Mouse (Mus musculus) kidney, embryonic 16.5 days (tissue): ENCODE results near the gene Cd5l. TPM values are rescaled to one million over a fixed set of nuclear protein-coding genes. Genes with fewer than 3 reads are reported as not detected.
"Not testable (repeated sequence)": the region's sequence is repeated elsewhere in the genome, so short reads cannot be mapped to it uniquely, and the experiment has no call there.

Experiments used
- ATAC-seq: fragments of 200-750 bp; cut with Nextera tagmentation; 2 replicates; pipeline ENCODE4 v1.8.0; 2017; ENCODE audit warnings: moderate TSS enrichment; ENCODE audit not compliant: low FRiP score, low TSS enrichment
- H3K27ac ChIP-seq: fragments of 300-500 bp; sonication (generic); 2 replicates; pipeline ENCODE4 v1.5.1; 2014; ENCODE audit warnings: low read length
- H3K27me3 ChIP-seq: fragments of 300-500 bp; sonication (generic); 2 replicates; pipeline ENCODE4 v1.6.1; 2014; ENCODE audit warnings: low read length, control low read depth, mixed read lengths; ENCODE audit not compliant: insufficient read depth
- H3K36me3 ChIP-seq: fragments of 300-500 bp; sonication (generic); 2 replicates; pipeline ENCODE4 v1.6.1; 2014; ENCODE audit warnings: low read length, control low read depth, mixed read lengths; ENCODE audit not compliant: insufficient read depth
- H3K4me1 ChIP-seq: fragments of 300-500 bp; sonication (generic); 2 replicates; pipeline ENCODE4 v1.6.1; 2014; ENCODE audit warnings: low read length, control low read depth, mixed read lengths; ENCODE audit not compliant: insufficient read depth
- H3K4me2 ChIP-seq: fragments of 300-500 bp; sonication (generic); replicated peaks from 2 replicates; pipeline ENCODE4 v1.6.1; 2014; ENCODE audit warnings: low read depth, low read length
- H3K4me3 ChIP-seq: fragments of 300-500 bp; sonication (generic); 2 replicates; pipeline ENCODE4 v1.5.1; 2014; ENCODE audit warnings: mild to moderate bottlenecking, low read length
- H3K9ac ChIP-seq: fragments of 300-500 bp; sonication (generic); replicated peaks from 2 replicates; pipeline ENCODE4 v1.6.1; 2014; ENCODE audit warnings: low read length
- H3K9me3 ChIP-seq: fragments of 300-500 bp; sonication (generic); 2 replicates; pipeline ENCODE4 v1.6.1; 2016; ENCODE audit warnings: low read length, control low read depth
- WGBS: fragments of 180-500 bp; shearing (Covaris S2); extraction: QIAGEN DNeasy Blood & Tissue Kit; methylation state at CpG from one replicate; pipeline ENCODE4 v1.1.7; 2014; 5-methylcytosine and 5-hydroxymethylcytosine counted together
- polyA plus RNA-seq: library from polyadenylated mRNA; unstranded; fragments of >200 nt; fragmentation: Nextera tagmentation; extraction: Ambion mirVana; gene quantifications from 2 replicates; pipeline ENCODE4 v1.2.1, GENCODE M21; 2015

Gene Cd5l
- polyA plus RNA-seq, 1 experiment from 2014 or later, result 0.59 TPM

DNA sequence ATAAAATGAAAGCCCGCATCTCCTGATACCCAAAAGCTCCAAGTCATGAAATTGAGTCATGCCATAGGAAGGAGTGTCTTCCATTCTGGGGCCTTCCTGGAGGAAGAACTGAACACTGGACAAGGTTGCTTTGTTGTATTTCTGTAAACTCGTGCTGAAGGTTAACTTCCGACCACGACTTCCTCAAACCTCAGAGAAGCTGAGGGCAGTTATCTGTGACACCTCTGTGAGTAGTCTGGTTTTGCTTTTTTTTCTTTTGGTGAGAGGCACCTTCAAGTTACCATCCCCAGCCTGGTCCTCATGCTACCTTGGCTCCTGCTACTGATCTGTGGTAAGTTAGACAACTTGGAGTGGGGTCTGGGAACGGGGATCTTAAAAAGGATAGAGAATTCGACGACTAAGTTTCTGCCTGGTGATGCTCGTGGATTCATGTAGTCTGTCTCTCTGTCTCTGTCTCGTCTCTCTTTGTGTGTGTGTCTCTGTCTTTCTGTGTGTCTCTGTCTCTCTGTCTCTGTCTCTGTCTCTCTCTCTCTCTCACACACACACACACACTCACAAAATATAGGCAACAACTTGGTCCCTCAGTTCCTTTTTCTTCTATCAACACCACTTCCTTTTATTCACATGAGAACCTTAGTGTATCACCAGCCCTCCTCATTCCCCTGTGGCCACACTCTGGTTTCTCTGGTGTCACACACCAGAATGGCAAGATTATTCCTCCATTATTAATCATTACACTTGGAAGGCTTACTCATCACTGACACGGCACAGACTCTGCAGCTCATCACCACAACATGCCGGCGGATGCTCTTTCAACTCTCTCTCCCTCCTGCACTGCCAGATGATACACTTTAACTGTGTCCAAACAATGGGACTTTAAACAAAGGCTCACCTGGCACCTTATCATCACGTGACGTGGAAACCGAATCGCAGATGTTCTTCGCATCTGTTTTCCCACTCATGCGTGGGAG is 18.8 kb downstream of the Cd5l start, which contains the start of gene Fcrl1:
Fcrl1 (plus strand) TSS at position 193 of the 971 bp plus-strand sequence.
- 82% methylated on average over 18 of the region's 18 CpGs for WGBS
- Histone ChIP-seq H3K9ac (no peak within 1 kb of the TSS), H3K4me1 (no peaks in the 10 kb centered on the region), H3K4me3 (no peak within 1 kb of the TSS), H3K36me3 (no peaks in the 10 kb centered on the region), H3K9me3 (no peaks in the 10 kb centered on the region), H3K27me3 (no peaks in the 10 kb centered on the region), H3K27ac (no peak within 1 kb of the TSS), H3K4me2 (no peak within 1 kb of the TSS)
- ATAC-seq, result no peak

DNA sequence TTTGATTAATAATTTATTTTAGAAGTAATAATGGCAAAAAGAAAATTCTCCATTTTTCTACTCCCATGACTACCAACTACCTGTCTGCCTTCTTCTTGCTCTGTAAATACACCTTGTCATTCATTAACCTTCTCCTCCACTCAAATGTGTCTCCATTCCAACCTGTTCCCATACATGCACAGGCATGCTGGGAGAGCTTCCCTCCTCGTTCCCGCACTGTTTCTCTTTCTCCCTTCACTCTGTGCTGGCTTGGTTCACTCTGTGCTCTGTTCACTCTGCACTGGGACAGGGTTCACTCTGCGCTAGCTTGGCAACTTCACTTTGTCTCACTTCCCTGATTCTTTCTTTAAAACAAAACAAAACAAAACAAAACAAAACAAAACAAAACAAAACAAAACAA is 19.5 kb downstream of the Cd5l start:
- 53% methylated on average over 3 of the region's 3 CpGs for WGBS
- no peaks in the 10 kb centered on the region for H3K9me3 ChIP-seq
- H3K4me3 ChIP-seq, result no peak overlapping the region
- no peaks in the 10 kb centered on the region for H3K36me3 ChIP-seq
- peak; percentile 67; the same call in 1 of the 2 replicates for ATAC-seq
- no peaks in the 10 kb centered on the region for H3K27me3 ChIP-seq
- no peak overlapping the region for H3K4me2 ChIP-seq
- no peak overlapping the region for H3K9ac ChIP-seq
- H3K4me1 ChIP-seq, result no peaks in the 10 kb centered on the region
- H3K27ac ChIP-seq, result no peak overlapping the region

DNA sequence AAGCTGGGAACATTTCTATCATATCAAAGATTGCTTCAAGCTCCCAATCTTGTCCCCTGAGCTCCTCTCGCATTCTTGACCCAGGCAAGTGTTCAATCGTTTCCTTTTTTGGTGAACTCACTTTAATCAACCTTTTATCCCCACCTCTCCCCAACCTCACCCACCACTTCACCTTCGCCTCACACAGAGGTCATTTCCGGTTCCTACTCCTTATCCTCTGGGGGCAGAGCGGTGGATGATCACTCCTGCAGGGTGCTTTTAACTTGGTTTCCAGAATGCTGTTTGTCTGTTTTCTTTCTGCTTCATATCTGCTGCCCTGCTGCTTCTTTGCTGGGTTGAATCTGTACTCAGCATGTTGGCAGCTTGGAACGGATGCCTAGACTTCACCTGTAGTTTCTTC is 20.0 kb downstream of the Cd5l start:
- WGBS, result 56% methylated on average over 6 of the region's 6 CpGs
- no peak for ATAC-seq

DNA sequence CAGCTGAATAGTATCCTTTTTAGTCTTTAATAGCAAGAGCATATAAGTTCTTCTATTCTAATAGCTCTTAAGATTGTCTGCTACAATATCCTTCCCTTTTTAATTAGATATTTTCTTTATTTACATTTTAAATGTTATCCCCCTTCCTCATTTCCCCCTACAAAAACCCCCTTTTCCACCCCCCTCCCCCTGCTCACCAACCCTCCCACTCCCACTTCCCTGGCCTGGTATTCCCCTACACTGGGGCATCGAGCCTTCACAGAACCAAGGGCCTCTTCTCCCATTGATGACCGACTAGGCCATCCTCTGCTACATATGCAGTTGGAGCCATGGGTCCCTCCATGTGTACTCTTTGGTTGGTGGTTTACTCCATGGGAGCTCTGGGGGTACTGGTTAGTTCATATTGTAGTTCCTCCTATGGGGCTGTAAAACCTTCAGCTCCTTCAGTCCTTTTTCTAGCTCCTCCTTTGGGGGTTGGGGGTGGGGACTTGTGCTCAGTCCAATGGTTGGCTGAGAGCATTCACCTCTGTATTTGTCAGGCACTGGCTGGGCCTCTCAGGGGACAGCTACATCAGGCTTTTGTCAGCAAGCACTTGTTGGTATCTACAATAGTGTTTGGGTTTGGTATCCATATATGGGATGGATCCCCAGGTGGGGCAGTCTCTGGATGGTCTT is 22.1 kb downstream of the Cd5l start:
- H3K36me3 ChIP-seq, H3K9me3 ChIP-seq, ATAC-seq, H3K4me1 ChIP-seq, H3K27me3 ChIP-seq, H3K27ac ChIP-seq, H3K4me3 ChIP-seq, H3K4me2 ChIP-seq, H3K9ac ChIP-seq: not testable (repeated sequence)
- 90% methylated on average over 2 of the region's 2 CpGs for WGBS

More for the DNA sequence above, 20.0 kb downstream of the Cd5l start:
- no peak overlapping the region for H3K27ac ChIP-seq
- H3K9me3 ChIP-seq, result no peaks in the 10 kb centered on the region
- H3K9ac ChIP-seq, result no peak overlapping the region
- H3K4me2 ChIP-seq, result no peak overlapping the region
- no peaks in the 10 kb centered on the region for H3K27me3 ChIP-seq
- H3K4me1 ChIP-seq, result no peaks in the 10 kb centered on the region
- H3K36me3 ChIP-seq, result no peaks in the 10 kb centered on the region
- no peak overlapping the region for H3K4me3 ChIP-seq

DNA sequence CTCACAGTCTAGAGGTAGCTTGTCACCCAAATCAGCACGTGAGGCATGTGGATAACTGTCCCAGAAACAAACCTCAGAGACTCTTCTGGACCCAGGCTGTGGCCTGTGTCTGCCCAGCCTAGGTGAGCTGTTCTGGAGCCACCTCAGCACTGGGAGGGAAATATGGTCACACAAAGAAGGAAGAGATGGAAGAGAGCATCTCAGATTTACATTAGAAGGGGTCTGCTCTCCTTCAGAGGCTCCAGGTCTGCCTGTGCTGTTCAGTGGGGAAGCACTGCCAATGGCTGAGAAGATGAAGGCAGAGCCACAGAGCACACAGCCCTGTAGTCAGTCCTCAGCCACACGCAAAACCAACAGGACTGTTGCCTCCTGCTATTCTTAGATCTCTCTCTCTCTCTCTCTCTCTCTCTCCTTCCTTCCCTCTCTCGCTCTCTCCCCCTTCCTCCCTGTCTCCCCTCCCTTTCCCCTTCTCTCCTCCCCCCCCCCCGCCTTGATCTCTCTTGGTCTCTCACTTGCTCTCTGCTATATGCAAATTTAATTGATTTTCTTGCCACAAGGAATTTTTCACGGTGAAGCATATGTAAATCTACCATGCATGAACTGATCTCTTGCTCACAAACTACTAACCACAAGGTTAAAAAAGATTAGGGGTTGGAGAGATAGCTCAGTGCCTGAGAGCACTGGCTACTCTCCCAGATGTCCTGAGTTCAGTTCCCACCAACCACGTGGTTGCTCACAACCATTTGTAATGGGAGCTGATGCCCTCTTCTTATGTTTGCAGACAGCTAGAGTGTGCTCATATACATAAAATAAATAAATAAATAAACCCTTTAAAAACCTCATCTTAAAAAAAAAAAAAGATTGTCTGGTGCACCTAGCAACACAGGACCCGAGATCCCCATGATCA is 24.4 kb downstream of the Cd5l start:
- H3K9me3 ChIP-seq, result no peaks in the 10 kb centered on the region
- no peak overlapping the region for H3K4me2 ChIP-seq
- H3K4me1 ChIP-seq, result no peaks in the 10 kb centered on the region
- no peak for ATAC-seq
- WGBS, result 70% methylated on average over 7 of the region's 7 CpGs
- H3K27me3 ChIP-seq, result no peaks in the 10 kb centered on the region
- H3K27ac ChIP-seq, result no peak overlapping the region
- H3K9ac ChIP-seq, result no peak overlapping the region
- H3K4me3 ChIP-seq, result no peak overlapping the region
- H3K36me3 ChIP-seq, result no peaks in the 10 kb centered on the region

DNA sequence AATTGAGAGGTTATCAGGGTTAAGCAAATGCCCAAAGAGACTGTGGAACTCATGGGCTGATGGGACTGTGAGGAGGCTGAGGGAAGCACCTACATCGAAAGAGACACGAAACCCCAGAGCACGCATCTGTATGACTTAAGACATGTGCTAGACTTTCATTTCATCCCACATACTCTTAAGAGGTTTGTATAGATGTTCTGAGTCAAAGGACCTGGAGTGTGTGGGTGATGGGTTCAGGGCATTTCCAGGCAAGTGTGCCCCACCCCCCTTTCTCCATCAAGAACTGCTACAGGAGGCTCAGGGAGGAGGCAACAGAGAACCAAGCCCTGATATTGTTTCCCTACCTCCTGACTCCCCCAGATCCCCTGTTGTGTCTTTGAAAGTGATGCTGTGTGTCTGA is 25.6 kb downstream of the Cd5l start:
- Histone ChIP-seq H3K36me3 (no peaks in the 10 kb centered on the region), H3K9ac (no peak overlapping the region), H3K4me3 (no peak overlapping the region), H3K4me2 (no peak overlapping the region), H3K9me3 (no peaks in the 10 kb centered on the region), H3K27ac (no peak overlapping the region), H3K27me3 (no peaks in the 10 kb centered on the region), H3K4me1 (no peaks in the 10 kb centered on the region)
- 91% methylated on average over 3 of the region's 3 CpGs for WGBS
- no peak for ATAC-seq

DNA sequence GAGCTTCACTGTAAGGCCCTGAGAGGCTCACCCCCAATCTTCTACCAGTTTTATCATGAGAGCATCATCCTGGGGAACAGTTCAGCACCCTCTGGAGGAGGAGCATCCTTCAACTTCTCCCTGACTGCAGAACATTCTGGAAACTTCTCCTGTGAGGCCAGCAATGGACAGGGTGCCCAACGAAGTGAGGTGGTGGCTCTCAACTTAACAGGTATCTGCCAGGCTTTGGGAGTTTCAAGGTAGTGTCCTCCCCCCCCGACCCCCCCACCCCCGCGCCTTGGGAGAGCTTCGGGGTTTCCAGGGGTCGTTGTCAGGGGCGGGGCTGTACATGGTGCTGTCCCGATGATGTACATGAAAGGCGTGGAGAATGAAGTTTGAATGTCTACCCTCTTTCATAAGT is 27.4 kb downstream of the Cd5l start:
- 92% methylated on average over 9 of the region's 9 CpGs for WGBS
- ATAC-seq, result no peak

DNA sequence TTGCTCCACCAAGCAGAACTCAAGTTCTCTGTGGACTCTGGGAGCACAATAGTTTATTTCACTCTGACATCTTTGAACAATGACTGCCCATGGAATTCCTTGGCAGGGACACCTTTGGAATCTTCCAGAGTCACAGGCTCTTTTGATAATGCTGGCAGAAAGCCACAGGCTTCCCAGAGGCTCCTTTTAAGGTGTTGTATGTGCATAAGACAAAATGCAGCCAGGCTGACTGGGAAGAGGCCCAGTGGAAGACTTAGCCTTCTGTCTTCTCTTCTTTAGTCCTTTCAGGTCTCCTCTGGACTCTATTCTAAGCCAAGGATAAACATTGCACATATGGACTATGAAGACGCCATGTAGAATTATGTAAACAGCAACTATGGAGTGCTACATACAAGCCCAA is 33.3 kb downstream of the Cd5l start:
- no peak overlapping the region for H3K27ac ChIP-seq
- H3K36me3 ChIP-seq, result no peaks in the 10 kb centered on the region
- ATAC-seq, result no peak
- no peak overlapping the region for H3K4me2 ChIP-seq
- no peak overlapping the region for H3K4me3 ChIP-seq
- H3K9ac ChIP-seq, result no peak overlapping the region
- WGBS, result 76% methylated on average over 1 of the region's 1 CpGs
- no peaks in the 10 kb centered on the region; the same call in 1 of the 2 replicates for H3K9me3 ChIP-seq
- H3K27me3 ChIP-seq, result no peaks in the 10 kb centered on the region
- H3K4me1 ChIP-seq, result no peaks in the 10 kb centered on the region

More for the DNA sequence above, 27.4 kb downstream of the Cd5l start:
- no peak overlapping the region for H3K27ac ChIP-seq
- no peaks in the 10 kb centered on the region for H3K9me3 ChIP-seq
- H3K4me2 ChIP-seq, result no peak overlapping the region
- H3K36me3 ChIP-seq, result no peaks in the 10 kb centered on the region
- no peaks in the 10 kb centered on the region for H3K4me1 ChIP-seq
- H3K9ac ChIP-seq, result no peak overlapping the region
- no peaks in the 10 kb centered on the region for H3K27me3 ChIP-seq
- no peak overlapping the region for H3K4me3 ChIP-seq

DNA sequence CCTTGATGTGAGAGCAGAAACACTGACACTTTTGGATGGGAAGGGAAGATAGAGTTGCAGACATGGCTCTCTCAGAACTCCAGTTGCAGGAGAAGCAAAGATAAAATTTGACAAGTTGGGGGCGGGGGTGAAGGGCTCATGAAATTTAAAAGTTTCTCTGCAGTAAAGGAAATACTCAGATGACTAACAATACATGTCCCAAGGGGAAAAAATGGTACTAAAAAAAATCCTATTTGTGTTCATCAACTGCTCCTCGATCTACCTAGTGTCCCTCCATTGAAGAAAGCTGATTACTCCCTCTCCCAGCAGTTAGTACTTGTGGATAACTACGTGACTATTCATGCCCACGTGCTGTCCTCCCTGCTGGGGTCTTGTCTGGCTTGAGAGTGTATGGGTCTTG is 41.1 kb downstream of the Cd5l start:
- Histone ChIP-seq H3K27me3 (no peaks in the 10 kb centered on the region), H3K4me1 (no peaks in the 10 kb centered on the region), H3K4me2 (no peak overlapping the region), H3K36me3 (no peaks in the 10 kb centered on the region), H3K4me3 (no peak overlapping the region), H3K27ac (no peak overlapping the region), H3K9me3 (no peaks in the 10 kb centered on the region; the same call in 1 of the 2 replicates), H3K9ac (no peak overlapping the region)
- ATAC-seq, result no peak
- WGBS, result 68% methylated on average over 4 of the region's 4 CpGs
